Mouse (Mus musculus) neural tube, embryonic 12.5 days (tissue): ENCODE results near the gene Txn1. TPM values are rescaled to one million over a fixed set of nuclear protein-coding genes. Genes with fewer than 3 reads are reported as not detected.
A peak's percentile ranks its signal among the peaks of the same experiment; 100 is the strongest.

ENCODE experiments used
- ATAC-seq: fragments of 200-750 bp; cut with Nextera tagmentation; 2 replicates; pipeline ENCODE4 v1.8.0; 2017; ENCODE audit warnings: low read depth, mild to moderate bottlenecking, moderate TSS enrichment, moderate library complexity; ENCODE audit not compliant: low FRiP score
- H3K27ac ChIP-seq: fragments of 300-500 bp; sonication (generic); 2 replicates; pipeline ENCODE4 v1.5.1; 2016
- H3K27me3 ChIP-seq: fragments of 300-500 bp; sonication (generic); replicated peaks from 2 replicates; pipeline ENCODE4 v1.6.1; 2016; ENCODE audit warnings: mild to moderate bottlenecking
- H3K36me3 ChIP-seq: fragments of 300-500 bp; sonication (generic); 2 replicates; pipeline ENCODE4 v1.6.1; 2016; ENCODE audit warnings: mild to moderate bottlenecking
- H3K4me1 ChIP-seq: fragments of 300-500 bp; sonication (generic); 2 replicates; pipeline ENCODE4 v1.6.1; 2016
- H3K4me2 ChIP-seq: fragments of 300-500 bp; sonication (generic); replicated peaks from 2 replicates; pipeline ENCODE4 v1.6.1; 2016; ENCODE audit warnings: mild to moderate bottlenecking
- H3K4me3 ChIP-seq: fragments of 300-500 bp; sonication (generic); 2 replicates; pipeline ENCODE4 v1.5.1; 2016
- H3K9ac ChIP-seq: fragments of 300-500 bp; sonication (generic); 2 replicates; pipeline ENCODE4 v1.6.1; 2016; ENCODE audit warnings: mild to moderate bottlenecking
- H3K9me3 ChIP-seq: fragments of 300-500 bp; sonication (generic); 2 replicates; pipeline ENCODE4 v1.6.1; 2016; ENCODE audit warnings: mild to moderate bottlenecking
- WGBS: fragments of 180-500 bp; shearing (Covaris S2); methylation state at CpG from one replicate; pipeline ENCODE4 v1.1.7; 2016; 5-methylcytosine and 5-hydroxymethylcytosine counted together
- polyA plus RNA-seq: library from polyadenylated mRNA; unstranded; fragments of >200 nt; fragmentation: Nextera tagmentation; extraction: Ambion mirVana; gene quantifications from 2 replicates; pipeline ENCODE4 v1.2.1, GENCODE M21; 2016

Txn1 gene
- polyA plus RNA-seq, 1 experiment from 2014 or later, result 301 TPM

DNA sequence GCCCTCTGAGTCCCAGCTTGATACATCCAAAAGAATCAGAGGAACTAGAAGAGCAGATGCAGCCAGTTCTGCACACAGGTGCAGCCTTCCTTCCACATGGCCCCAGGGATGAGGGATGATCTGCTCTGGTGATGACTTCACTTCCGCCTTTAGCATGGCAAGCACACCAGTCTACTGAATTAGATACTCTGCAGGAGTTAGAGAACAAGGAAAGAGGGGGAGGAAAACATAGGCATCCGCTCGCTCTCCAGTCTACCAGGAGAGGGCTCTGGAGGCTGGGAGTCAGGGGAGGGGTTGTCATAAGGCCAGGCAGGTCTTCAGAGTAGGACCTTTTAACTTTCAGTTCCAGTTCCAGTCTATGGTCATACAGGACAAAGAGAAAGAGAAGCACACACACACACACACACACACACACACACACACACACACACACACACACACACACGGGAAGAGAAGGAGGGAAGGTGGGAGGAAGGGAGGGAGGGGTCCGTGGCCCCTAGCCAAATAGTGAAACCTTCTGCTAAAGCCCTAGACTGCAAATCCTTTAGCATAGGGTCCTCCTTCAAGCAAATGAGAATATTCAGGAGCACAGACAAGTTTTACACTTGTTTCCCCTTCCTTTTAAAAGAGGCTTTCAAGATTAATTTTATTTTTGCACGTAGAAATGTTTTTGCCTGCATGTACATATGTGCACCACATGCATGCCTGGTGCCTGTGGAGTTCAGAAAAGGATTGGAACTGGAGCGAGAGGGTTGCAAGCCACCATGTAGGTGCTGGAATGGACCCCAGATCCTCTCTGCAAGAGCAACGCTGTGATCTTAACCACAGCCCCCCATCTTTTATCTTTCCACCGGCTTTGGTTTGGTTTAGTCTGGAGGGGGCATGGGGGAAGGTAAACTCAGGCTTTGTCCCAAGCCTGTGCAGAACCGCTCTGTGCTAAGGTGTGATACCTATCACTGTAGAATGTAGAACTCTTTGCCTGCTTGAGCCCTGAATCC lies 41.7 kb downstream of the Txn1 start:
- ATAC-seq, result no peak
- WGBS, result 77% methylated on average over 10 of the region's 10 CpGs

DNA sequence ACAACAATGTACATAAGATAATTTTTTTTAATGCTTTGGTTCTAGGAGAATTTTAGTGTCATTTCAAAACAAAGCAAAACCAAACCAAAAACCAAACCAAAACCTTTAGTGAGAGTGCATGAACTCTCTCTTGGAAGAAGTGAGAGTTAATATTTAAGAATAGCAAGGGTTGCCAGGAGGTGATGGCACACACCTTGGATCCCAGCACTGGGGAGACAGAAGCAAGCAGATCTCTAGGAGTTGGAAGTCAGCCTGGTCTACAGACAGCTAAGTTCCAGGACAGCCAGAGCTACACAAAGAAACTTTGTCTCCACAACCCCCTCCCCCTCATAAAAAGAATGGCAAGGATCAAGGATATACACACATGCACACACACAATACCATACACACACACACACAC lies 43.2 kb downstream of the Txn1 start:
- Histone ChIP-seq H3K9ac (no peak overlapping the region), H3K36me3 (no peaks in the 10 kb centered on the region), H3K27ac (no peak overlapping the region), H3K27me3 (peaks cover 10% of the 10 kb centered on the region), H3K4me2 (no peak overlapping the region), H3K9me3 (no peaks in the 10 kb centered on the region), H3K4me1 (no peaks in the 10 kb centered on the region), H3K4me3 (no peak overlapping the region)
- no peak for ATAC-seq

More for the DNA sequence above, 41.7 kb downstream of the Txn1 start:
- Histone ChIP-seq H3K4me1 (peaks cover 2% of the 10 kb centered on the region; the same call in 1 of the 2 replicates), H3K27me3 (peaks cover 10% of the 10 kb centered on the region), H3K9ac (no peak overlapping the region), H3K4me3 (no peak overlapping the region), H3K27ac (no peak overlapping the region), H3K9me3 (no peaks in the 10 kb centered on the region), H3K4me2 (no peak overlapping the region), H3K36me3 (no peaks in the 10 kb centered on the region)

DNA sequence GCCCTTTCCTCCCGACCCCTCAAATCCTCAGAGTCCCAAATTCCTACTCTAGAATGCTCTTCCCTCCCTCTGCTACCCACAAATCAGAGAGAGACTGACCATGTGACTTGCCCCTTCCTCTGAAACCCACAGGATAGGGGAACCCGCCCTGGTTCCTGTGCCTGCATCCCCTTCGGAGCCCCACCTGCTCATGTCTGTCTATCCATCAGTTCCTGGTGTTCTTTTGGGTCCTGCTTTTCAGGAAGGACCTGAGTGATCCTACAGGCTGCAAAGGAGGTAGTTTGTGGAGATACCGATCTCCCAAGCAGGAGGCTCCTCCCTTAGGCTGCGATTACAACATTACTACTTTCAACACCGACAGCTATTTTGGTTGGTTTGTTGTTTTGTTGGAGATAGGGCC lies 47.4 kb downstream of the Txn1 start:
- no peaks in the 10 kb centered on the region for H3K9me3 ChIP-seq
- no peak overlapping the region for H3K4me3 ChIP-seq
- H3K27ac ChIP-seq, result no peak overlapping the region
- H3K9ac ChIP-seq, result no peak overlapping the region
- ATAC-seq, result no peak
- H3K27me3 ChIP-seq, result no peaks in the 10 kb centered on the region
- 83% methylated on average over 6 of the region's 6 CpGs for WGBS
- H3K36me3 ChIP-seq, result no peaks in the 10 kb centered on the region
- no peak overlapping the region for H3K4me2 ChIP-seq
- H3K4me1 ChIP-seq, result no peaks in the 10 kb centered on the region

DNA sequence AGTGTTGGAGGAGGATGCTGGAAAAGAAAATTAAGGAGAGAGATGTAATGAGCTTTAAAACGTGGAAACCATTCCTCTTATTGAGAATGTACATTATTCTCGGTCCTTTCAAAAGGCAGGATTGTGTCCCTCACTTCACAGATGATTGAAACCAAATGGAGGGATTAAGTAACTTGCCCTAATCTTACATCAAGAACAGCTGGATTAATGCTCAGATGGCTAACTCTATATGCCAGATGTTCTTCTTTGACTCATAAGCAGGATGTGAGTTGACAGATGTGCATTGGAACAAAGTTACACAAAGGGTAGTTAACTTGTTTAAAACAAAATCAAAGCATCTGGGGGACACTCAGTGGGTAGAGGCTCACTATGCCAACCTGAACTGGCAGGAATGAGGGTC lies 49.5 kb downstream of the Txn1 start:
- no peak overlapping the region for H3K4me3 ChIP-seq
- ATAC-seq, result no peak
- no peak overlapping the region for H3K27ac ChIP-seq
- no peaks in the 10 kb centered on the region for H3K27me3 ChIP-seq
- 60% methylated on average over 2 of the region's 2 CpGs for WGBS
- no peaks in the 10 kb centered on the region for H3K36me3 ChIP-seq
- no peak overlapping the region for H3K9ac ChIP-seq
- H3K9me3 ChIP-seq, result no peaks in the 10 kb centered on the region
- no peak overlapping the region for H3K4me2 ChIP-seq
- no peaks in the 10 kb centered on the region for H3K4me1 ChIP-seq

DNA sequence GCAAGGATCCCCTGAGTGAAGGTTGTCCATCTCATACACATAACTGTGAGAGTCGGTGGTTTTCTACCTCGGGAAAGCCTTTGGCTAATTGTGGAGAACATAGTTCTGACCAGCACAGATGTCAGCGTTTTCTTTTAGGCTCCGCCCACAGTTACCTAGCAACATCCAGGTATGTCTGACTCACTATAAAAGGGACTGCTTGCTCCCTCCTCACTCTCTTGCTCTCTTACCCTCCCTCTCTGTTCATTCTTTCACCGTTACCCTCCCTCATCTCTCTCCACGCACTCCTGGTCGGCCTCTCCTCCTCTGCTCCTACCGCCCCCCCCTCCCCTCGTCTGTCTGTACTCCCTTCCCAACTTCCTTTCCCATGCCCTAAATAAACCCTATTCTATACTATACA lies 51.6 kb downstream of the Txn1 start:
- no peaks in the 10 kb centered on the region for H3K9me3 ChIP-seq
- 26% methylated on average over 9 of the region's 9 CpGs for WGBS
- H3K4me3 ChIP-seq, result no peak overlapping the region
- no peak overlapping the region for H3K4me2 ChIP-seq
- H3K4me1 ChIP-seq, result no peaks in the 10 kb centered on the region
- no peaks in the 10 kb centered on the region for H3K36me3 ChIP-seq
- no peak overlapping the region for H3K9ac ChIP-seq
- no peak overlapping the region for H3K27ac ChIP-seq
- no peaks in the 10 kb centered on the region for H3K27me3 ChIP-seq
- ATAC-seq, result no peak

DNA sequence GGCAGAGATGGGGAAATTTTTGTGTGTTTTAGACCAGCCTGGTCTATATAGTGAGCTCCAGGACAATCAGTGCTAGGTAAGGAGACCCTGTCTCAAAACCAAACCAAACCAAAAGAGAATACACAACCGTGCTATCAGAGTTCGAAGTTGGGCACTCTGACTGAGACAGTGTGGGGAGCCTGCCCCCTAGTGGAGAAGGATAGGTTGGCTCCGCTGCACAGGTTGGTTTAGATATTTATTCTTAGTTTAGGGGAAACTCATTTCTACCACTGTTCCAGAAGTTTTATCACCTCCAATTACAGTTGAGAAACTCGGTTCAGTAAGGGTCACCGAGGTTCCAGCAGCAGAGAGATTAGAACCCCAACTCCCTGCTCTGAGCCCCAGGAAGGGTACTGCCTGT lies 52.0 kb downstream of the Txn1 start:
- no peak overlapping the region for H3K4me2 ChIP-seq
- no peaks in the 10 kb centered on the region for H3K27me3 ChIP-seq
- no peaks in the 10 kb centered on the region for H3K9me3 ChIP-seq
- whole genome bisulfite sequencing, result 12% methylated on average over 5 of the region's 5 CpGs
- no peak overlapping the region for H3K9ac ChIP-seq
- peak; percentile 52 for ATAC-seq
- no peaks in the 10 kb centered on the region for H3K4me1 ChIP-seq
- no peaks in the 10 kb centered on the region for H3K36me3 ChIP-seq
- no peak overlapping the region for H3K4me3 ChIP-seq
- no peak overlapping the region for H3K27ac ChIP-seq

DNA sequence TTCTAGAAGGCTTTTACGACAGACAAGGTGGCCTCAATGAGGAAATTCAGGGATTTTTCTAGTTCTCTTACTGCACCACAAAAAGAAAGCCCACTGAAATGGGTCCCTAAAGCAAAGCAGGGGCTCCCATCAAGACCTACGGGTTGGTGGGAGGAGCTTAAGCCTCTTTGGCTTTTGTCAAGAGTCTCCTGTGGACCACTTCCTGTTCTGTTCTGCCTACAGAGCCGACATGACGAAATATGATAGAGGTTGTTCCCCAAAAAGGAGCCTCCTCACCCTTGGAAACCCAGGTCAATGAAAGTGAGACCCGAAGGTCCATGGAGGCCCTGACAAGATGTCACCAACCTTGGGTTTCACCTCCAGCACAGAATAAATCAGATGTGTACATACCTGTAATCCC lies 53.6 kb downstream of the Txn1 start:
- Histone ChIP-seq H3K27ac (no peak overlapping the region), H3K4me3 (no peak overlapping the region), H3K27me3 (no peaks in the 10 kb centered on the region), H3K9me3 (no peaks in the 10 kb centered on the region), H3K36me3 (no peaks in the 10 kb centered on the region), H3K9ac (no peak overlapping the region), H3K4me2 (no peak overlapping the region), H3K4me1 (no peaks in the 10 kb centered on the region)
- ATAC-seq, result no peak
- 85% methylated on average over 5 of the region's 5 CpGs for WGBS

DNA sequence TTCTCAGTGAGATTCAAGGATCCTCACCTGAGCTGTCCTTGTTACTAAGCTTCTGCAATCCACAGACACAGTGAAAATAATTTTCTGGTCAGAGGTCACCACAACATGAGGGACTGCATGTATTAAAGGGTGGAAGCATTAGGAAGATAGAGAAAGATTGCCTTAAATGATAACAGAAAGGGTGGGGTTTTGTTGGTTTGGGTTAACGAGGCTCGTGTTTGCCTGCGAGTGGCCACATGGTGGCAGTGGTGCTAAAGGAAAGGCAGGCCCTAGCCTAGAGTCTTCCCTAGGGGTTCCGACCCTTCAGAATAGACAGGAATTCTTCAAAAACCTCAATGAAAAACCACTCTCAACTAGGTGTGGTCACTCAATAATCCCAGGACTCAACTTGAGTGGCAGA lies 55.0 kb downstream of the Txn1 start:
- WGBS, result 13% methylated on average over 4 of the region's 4 CpGs
- no peaks in the 10 kb centered on the region for H3K36me3 ChIP-seq
- peak; percentile 54; the same call in 1 of the 2 replicates for ATAC-seq

DNA sequence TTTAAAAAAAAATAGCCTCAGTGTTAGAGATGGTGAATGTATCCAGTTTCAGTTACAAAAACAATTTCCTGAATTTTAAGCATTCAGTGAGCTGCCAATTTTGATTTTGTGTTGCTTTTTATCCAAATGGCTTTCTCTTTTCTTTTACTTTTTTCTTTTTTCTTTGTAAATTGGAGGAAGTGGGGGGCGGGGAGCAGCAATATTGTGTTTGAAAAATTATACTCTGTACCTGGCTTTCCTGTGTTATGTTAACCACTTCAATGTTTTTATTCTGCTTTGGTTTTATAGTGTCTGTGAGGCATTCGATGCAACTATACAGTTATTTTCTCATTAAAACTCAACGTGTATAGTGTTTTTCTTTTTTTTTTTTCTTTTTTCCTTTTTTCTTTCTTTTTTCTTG lies 59.6 kb downstream of the Txn1 start:
- Histone ChIP-seq H3K4me1 (peaks cover 18% of the 10 kb centered on the region; the same call in 1 of the 2 replicates), H3K36me3 (0 out of 2 replicates have a peak, but pooled peaks cover 6% of the 10 kb centered on the region), H3K4me2 (no peak overlapping the region), H3K9ac (no peak overlapping the region), H3K27me3 (no peaks in the 10 kb centered on the region), H3K27ac (no peak overlapping the region), H3K4me3 (no peak overlapping the region), H3K9me3 (no peaks in the 10 kb centered on the region)
- no peak for ATAC-seq
- 90% methylated on average over 3 of the region's 3 CpGs for WGBS

More for the DNA sequence above, 55.0 kb downstream of the Txn1 start:
- Histone ChIP-seq H3K27me3 (no peaks in the 10 kb centered on the region), H3K4me3 (no peak overlapping the region), H3K9me3 (no peaks in the 10 kb centered on the region), H3K9ac (no peak overlapping the region), H3K27ac (no peak overlapping the region), H3K4me2 (no peak overlapping the region), H3K4me1 (no peaks in the 10 kb centered on the region)

DNA sequence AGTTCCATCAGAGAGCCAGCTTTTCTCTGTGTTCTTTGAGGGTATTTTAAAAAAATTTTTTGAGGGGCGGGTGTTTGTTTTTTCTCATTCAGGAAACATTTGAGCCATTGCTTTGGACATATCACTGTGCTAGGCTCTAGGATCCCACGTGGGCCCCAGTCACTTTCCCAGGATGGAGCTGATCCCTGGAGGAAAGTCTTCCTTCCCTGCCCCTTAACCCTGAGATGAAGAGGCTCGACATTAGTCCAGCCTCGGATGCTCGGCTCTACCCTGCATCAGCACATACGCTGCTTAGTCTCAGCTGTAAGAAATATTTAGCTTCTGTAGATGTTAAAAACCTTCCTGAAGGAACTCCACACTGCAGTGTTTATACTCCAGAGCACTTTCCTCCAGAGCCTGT lies 60.3 kb downstream of the Txn1 start:
- Histone ChIP-seq H3K27ac (no peak overlapping the region; the same call in 1 of the 2 replicates), H3K9me3 (no peaks in the 10 kb centered on the region), H3K4me1 (peaks cover 25% of the 10 kb centered on the region; the same call in 1 of the 2 replicates), H3K4me3 (no peak overlapping the region), H3K27me3 (no peaks in the 10 kb centered on the region), H3K9ac (no peak overlapping the region), H3K36me3 (0 out of 2 replicates have a peak, but pooled peaks cover 6% of the 10 kb centered on the region), H3K4me2 (no peak overlapping the region)
- 68% methylated on average over 6 of the region's 6 CpGs for WGBS
- ATAC-seq, result no peak

DNA sequence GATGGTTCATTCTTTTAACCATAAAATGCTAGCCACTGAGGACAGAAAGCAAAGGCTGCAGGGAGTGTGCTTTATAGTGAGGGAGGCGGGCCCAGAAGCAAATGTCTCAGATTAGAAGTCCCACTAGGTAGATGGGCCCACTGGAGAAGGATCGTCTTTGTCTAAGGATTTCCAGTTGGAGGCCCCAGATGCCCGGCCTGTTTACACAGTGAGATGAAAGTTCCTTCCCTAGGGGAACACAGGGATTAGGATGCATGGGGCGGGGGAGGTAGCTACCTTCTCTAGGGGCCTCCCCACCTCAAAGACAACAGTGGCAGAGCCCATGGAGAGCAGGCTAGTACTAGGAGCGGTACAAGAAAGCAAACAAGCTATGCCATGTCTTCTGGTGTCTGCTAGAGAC lies 61.1 kb downstream of the Txn1 start:
- Histone ChIP-seq H3K4me1 (peaks cover 25% of the 10 kb centered on the region; the same call in 1 of the 2 replicates), H3K9ac (no peak overlapping the region), H3K9me3 (no peaks in the 10 kb centered on the region), H3K4me2 (no peak overlapping the region), H3K27me3 (no peaks in the 10 kb centered on the region), H3K4me3 (no peak overlapping the region), H3K36me3 (0 out of 2 replicates have a peak, but pooled peaks cover 6% of the 10 kb centered on the region), H3K27ac (no peak overlapping the region)
- no peak for ATAC-seq
- 46% methylated on average over 5 of the region's 5 CpGs for WGBS
